Mouse (Mus musculus) ovary, postnatal 10 days (tissue): ENCODE results near the gene Akap11.
"Not testable (repeated sequence)": the region's sequence is repeated elsewhere in the genome, so short reads cannot be mapped to it uniquely, and the experiment has no call there.

Experiments used
- DNase-seq: peaks from one replicate; pipeline ENCODE4 v3.0.0; 2022; ENCODE audit warnings: low spot score

The Akap11 gene

GRCm38 (mm10) chr14:78536281-78537165, at the start of gene Akap11:
TSS of gene Akap11 (minus strand) at chr14:78536808.
- peak; percentile 81 for DNase-seq

DNA sequence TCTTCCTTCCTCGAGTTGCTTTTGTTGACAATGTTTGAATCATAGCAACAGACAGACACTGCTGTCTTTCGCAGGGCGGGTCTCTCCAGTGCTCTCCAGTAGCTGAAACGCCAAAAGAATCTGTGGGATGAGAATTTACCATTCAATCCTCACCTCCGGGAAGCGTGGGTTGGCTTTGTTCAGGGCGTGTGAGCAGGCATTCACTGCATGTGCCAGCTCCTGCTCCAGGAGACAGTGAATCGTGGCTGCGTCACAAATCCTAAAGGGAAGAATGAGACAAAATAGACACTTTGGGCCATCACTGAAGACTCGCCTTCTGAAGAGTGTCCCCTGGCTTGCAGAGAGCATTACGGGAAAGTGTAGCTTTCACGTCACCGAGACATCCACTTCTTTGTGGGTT, 47.6 kb upstream of the Akap11 start:
- no peak for DNase-seq

DNA sequence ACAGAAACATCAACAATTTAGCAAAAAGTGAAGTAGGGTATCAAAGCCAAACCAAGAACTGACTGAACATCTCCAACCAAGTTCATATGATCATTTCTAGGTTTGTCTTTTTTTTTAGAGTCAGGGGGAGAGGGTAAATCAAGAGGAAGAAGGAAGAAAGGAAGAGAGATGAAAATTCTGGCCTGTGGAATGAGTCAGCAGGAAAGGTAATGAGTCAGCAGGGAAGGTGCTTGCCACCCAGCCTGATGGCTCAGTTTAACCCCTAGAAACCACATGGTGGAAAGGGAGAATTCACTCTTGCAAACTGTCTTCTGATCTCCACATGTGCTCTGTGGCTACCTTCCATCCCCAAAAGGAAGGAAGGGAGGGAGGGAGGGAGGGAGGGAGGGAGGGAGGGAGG, 46.6 kb upstream of the Akap11 start:
- DNase-seq = no peak

DNA sequence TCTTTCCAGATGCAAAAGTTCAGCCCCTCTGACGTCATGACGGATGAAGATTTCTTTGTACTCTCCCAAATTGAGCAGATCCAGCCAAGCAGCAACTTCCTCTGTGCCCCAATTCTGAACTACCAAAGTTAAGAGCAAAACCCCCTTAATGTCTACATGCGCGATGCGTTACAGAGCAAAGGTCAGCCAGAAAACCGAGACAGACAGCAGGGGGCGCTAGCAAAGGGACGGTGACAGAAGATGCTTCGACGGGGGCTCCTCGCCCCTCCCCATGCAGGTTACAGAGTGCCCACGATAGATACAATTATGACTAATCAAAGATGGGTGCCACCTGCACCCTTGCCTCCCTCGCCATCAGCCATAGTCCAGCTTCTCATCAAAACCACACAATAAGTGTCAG, 39.3 kb upstream of the Akap11 start:
- DNase-seq = no peak

DNA sequence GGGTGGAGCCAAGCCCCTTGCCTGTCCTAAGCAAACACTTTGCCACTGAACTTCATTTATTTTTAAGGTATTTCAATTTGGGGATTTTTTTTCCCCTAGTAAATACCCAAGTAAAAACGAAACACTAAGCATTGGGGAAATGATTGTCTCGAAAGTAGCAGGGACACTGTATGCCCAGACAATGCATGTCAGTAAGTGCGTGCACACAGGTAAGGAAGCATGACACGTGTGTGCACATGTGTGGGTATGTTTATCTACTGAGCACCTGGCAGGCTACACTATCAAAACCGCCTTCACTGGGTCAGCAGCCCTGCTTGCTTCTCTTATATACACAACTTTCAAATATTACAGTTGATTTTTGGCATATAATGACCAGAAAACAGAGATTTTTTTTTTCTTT, 31.8 kb upstream of the Akap11 start:
- DNase-seq = no peak

- no peak for DNase-seq
Observed at GRCm38 (mm10) chr14:78566431-78566830, 29.8 kb upstream of the Akap11 start.

DNA sequence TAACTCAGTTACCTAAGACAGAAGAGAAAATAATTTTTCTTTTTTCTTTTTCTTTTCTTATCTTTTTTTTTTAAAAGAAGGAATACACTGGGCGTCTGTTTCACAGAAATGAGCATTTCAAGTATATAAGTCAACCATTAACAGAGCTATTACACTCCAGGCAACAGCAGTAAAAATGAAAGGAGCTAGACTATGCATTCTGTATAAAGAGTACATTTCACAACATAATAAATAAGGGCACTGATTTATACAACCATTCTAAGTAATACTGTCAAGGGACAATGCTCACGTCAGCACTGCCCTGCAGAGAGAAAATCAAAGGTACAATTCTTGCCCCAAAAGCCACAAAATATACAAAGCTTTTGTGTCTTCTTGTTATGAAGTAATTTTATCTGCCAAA, 27.7 kb upstream of the Akap11 start:
- DNase-seq = no peak

- no peak for DNase-seq
Observed at GRCm38 (mm10) chr14:78563211-78563610, 26.6 kb upstream of the Akap11 start.

DNA sequence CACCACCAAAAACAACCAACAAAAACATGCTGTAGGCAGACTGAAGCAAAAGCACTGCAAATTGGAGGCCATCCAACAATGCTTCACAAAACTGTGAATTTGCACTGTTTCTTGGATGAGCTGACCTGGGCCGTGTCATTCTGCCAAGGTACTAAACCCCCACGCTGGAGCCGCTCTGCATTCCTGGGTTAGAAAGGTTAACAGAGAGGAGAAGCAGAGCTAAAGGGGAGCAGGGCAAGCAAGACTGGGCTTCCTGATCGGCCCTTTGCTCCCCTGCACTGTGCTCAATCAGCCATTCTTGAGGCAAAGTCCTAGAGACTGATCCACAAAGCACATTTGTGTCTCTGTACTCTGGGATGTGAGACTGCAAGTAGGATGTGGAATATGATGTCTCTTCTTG, 25.5 kb upstream of the Akap11 start:
- DNase-seq = no peak

- no peak for DNase-seq
Observed at GRCm38 (mm10) chr14:78559042-78559441, 22.4 kb upstream of the Akap11 start.

GRCm38 (mm10) chr14:78554830-78555229, 18.2 kb upstream of the Akap11 start:
- DNase-seq = not testable (repeated sequence)

- no peak for DNase-seq
Observed at GRCm38 (mm10) chr14:78553661-78554060, 17.1 kb upstream of the Akap11 start.

- no peak for DNase-seq
Observed at GRCm38 (mm10) chr14:78548807-78549206, 12.2 kb upstream of the Akap11 start.

- DNase-seq = no peak
Observed at GRCm38 (mm10) chr14:78541319-78541718, 4.7 kb upstream of the Akap11 start.

- DNase-seq = no peak
Observed at GRCm38 (mm10) chr14:78539821-78540220, 3.2 kb upstream of the Akap11 start.

GRCm38 (mm10) chr14:78538572-78539320, 2.1 kb upstream of the Akap11 start:
- no peak for DNase-seq

DNA sequence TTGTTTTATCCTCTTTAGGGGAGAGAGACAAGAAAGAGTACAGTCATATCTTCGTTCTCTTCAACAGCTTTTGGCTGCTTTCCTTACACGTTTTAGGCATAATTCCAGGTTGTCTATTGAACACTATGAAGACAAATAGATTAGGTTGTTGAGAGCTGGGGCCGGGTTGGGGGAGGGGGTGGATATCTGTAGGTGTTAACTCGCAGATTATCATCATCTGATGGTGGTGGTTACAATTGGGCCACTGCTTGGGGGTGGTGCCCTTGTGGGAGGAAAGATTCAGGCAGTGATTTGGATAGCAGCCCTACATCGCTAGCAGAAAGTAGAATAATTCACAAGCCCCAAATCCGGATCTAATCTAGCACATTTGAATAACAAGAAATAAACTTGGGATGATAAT, 943 bp upstream of the Akap11 start:
- DNase-seq = no peak

- DNase-seq = no peak
Observed at GRCm38 (mm10) chr14:78535366-78535765, 1.2 kb downstream of the Akap11 start.

- DNase-seq = no peak
Observed at GRCm38 (mm10) chr14:78534651-78535050, 2.0 kb downstream of the Akap11 start.

DNA sequence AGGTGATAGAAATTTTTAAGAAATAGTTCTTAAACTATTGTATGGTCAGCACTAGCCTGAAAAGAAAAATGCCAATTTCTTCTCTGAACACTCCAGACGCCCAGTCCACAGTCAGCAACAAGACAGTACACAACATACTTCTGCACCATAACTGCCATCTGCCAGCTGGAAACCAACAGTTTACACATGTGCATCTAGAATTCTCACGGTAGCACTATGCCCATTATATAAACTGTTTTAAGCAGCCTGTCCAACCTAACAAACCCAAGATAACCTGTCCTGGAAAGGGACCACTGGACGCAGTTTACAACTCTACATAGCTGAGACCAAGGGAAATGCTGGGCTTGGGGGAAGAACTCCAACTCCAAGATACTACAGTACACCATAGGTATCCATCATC, 2.9 kb downstream of the Akap11 start:
- DNase-seq = no peak

DNA sequence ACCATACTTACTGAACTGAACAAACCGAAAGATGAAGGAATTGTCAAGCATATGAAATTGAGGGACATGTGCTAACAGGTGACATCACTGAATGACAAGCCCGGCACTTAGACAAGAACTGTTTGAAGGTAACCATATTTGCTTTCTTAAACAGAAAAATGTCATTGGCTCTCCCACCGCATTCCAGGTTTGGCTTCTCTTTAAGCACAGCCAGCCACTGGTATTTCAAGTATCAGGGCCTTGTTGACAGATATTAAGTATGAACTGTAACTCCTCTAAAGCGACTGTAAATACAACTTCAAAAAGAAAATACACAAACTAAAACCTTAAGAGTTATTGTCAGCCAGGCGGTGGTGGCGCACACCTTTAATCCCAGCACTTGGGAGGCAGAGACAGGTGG, 4.3 kb downstream of the Akap11 start:
- no peak for DNase-seq

GRCm38 (mm10) chr14:78530256-78530655, 6.4 kb downstream of the Akap11 start:
- DNase-seq = no peak
